Mouse (Mus musculus): ENCODE data around the gene Rreb1.
"Not testable (repeated sequence)": the region's sequence is repeated elsewhere in the genome, so short reads cannot be mapped to it uniquely, and the experiment has no call there.

Rreb1 gene

GRCm38 (mm10) chr13:37828928-37829327 is 50.7 kb downstream of the Rreb1 start:
- DNase-seq, result no peak

GRCm38 (mm10) chr13:37830256-37830655 is 52.1 kb downstream of the Rreb1 start:
- no peak for DNase-seq

GRCm38 (mm10) chr13:37830874-37831311 is 52.7 kb downstream of the Rreb1 start:
- DNase-seq, result no peak

GRCm38 (mm10) chr13:37832481-37832880 is 54.3 kb downstream of the Rreb1 start:
- DNase-seq, result no peak

GRCm38 (mm10) chr13:37833500-37833899 is 55.3 kb downstream of the Rreb1 start:
- no peak for DNase-seq

GRCm38 (mm10) chr13:37835296-37835695 is 57.1 kb downstream of the Rreb1 start:
- no peak for DNase-seq

GRCm38 (mm10) chr13:37835811-37836210 is 57.6 kb downstream of the Rreb1 start:
- not testable (repeated sequence) for DNase-seq

GRCm38 (mm10) chr13:37837372-37837771 is 59.2 kb downstream of the Rreb1 start:
- no peak for DNase-seq

GRCm38 (mm10) chr13:37838260-37839183 is 60.3 kb downstream of the Rreb1 start:
- no peak for DNase-seq

- DNase-seq, result no peak
Measured at GRCm38 (mm10) chr13:37843241-37843640, 65.0 kb downstream of the Rreb1 start.

- DNase-seq, result no peak
Measured at GRCm38 (mm10) chr13:37843844-37844243, 65.6 kb downstream of the Rreb1 start.

GRCm38 (mm10) chr13:37845156-37845555 is 67.0 kb downstream of the Rreb1 start:
- DNase-seq, result no peak

- DNase-seq, result no peak
Measured at GRCm38 (mm10) chr13:37845641-37846040, 67.4 kb downstream of the Rreb1 start.

- DNase-seq, result no peak
Measured at GRCm38 (mm10) chr13:37846507-37846906, 68.3 kb downstream of the Rreb1 start.

- no peak for DNase-seq
Measured at GRCm38 (mm10) chr13:37846962-37847570, 68.9 kb downstream of the Rreb1 start.

GRCm38 (mm10) chr13:37847601-37848358 is 69.6 kb downstream of the Rreb1 start:
- DNase-seq, result no peak

- DNase-seq, result no peak
Measured at GRCm38 (mm10) chr13:37848438-37848837, 70.2 kb downstream of the Rreb1 start.

GRCm38 (mm10) chr13:37851617-37852016 is 73.4 kb downstream of the Rreb1 start:
- DNase-seq, result no peak

GRCm38 (mm10) chr13:37852850-37853249 is 74.7 kb downstream of the Rreb1 start:
- DNase-seq, result no peak

- DNase-seq, result no peak
Measured at GRCm38 (mm10) chr13:37853441-37853840, 75.2 kb downstream of the Rreb1 start.

GRCm38 (mm10) chr13:37854031-37854431 is 75.8 kb downstream of the Rreb1 start:
- no peak for DNase-seq

GRCm38 (mm10) chr13:37854455-37855220 is 76.4 kb downstream of the Rreb1 start:
- DNase-seq, result no peak
